Mouse (Mus musculus): ENCODE results near the gene Ap1m2.
"Not testable (repeated sequence)": the region's sequence is repeated elsewhere in the genome, so short reads cannot be mapped to it uniquely, and the experiment has no call there.

Gene Ap1m2

DNA sequence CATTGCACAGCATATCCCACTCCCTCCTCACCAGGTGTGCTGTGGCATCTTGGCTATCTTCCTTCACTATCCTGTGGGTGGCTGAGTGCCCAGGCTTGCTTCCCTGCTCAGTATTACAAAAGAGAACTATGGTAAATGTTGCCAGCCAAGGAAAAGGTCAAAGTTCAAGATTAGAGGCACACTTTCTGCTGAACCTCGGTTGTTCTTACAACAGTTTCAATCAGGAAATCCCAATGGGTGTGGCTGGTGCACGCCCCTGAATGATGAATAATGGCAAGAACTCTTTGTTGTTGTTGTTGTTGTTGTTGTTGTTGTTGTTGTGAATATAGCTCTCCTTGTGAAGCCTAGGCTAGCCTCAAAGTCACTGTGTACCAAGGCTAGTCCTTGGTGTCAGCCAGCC is 50.3 kb downstream of the Ap1m2 start:
- no peak for DNase-seq (ENCODE audit: low read depth, low spot score)

- peak; percentile 60 for DNase-seq (ENCODE audit: low read depth, low spot score)
Measured at GRCm38 (mm10) chr9:21260491-21261040, 51.6 kb downstream of the Ap1m2 start.

DNA sequence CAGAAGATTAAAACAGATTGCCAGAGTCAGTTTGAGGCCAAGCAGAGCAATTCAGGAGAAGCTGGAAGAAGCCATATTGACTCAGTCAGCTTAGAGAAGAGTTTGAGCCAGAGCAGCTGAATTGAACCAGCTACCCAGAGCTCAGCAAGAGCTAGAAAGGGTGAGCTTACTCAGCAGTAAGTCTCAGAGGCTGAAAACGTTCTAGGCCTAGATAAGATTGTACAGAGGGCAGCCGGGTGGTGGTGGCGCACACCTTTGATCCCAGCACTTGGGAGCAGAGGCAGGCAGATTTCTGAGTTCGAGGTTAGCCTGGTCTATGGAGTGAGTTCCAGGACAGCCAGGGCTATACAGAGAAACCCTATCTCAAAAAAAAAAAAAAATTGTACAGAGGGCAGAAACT is 55.8 kb downstream of the Ap1m2 start:
- DNase-seq (ENCODE audit: low read depth, low spot score), result not testable (repeated sequence)

GRCm38 (mm10) chr9:21254690-21255089 is 57.4 kb downstream of the Ap1m2 start:
- DNase-seq (ENCODE audit: low read depth, low spot score), result no peak

DNA sequence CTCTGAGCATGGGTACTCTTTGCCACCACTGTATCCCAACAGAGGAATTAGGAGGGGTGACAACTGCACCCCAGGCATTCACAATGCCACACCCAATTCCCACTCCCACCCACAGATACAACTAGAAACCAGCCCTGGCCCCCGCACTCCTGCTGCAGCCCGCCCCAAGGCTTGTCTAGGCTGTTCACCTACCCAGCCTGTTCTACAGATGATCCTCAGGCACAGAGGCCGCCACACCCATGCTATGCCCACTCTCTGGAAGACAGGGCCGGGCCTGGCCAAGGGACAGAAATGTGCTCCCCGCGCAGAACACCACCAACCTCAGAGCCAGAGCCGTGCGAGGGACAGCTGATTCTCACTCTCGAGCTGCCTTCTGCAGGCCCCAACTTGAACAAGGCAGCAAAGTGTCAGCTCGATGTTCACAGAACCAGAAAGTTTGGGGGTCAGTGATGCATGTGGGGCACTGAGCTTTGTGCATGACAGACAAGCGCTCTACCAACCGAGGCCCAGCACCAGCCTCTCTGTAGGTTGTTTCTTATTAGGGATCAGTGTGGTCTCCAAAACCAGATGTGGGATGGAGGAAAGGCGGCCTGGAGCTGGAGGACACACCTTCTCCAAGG is 60.9 kb downstream of the Ap1m2 start:
- no peak for DNase-seq (ENCODE audit: low read depth, low spot score)

DNA sequence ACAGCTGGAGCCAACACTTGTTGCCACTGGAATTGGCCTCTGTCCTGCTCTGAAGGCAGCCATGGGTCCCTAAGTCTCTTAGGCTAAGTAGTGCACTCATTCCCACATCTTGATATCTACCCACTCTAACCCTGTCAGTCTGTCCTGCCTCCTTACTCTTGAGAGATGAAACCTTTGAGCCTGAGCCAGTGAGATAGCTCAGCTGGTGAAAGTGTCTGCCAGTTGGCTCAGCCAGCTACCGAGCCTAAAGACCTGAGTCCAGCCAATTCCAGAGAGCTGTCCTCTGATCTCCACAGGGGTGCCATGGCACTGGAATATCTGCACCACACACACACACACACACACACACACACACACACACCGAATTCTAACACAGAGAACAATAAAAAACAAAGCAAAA is 61.6 kb downstream of the Ap1m2 start:
- DNase-seq (ENCODE audit: low read depth, low spot score), result no peak

DNA sequence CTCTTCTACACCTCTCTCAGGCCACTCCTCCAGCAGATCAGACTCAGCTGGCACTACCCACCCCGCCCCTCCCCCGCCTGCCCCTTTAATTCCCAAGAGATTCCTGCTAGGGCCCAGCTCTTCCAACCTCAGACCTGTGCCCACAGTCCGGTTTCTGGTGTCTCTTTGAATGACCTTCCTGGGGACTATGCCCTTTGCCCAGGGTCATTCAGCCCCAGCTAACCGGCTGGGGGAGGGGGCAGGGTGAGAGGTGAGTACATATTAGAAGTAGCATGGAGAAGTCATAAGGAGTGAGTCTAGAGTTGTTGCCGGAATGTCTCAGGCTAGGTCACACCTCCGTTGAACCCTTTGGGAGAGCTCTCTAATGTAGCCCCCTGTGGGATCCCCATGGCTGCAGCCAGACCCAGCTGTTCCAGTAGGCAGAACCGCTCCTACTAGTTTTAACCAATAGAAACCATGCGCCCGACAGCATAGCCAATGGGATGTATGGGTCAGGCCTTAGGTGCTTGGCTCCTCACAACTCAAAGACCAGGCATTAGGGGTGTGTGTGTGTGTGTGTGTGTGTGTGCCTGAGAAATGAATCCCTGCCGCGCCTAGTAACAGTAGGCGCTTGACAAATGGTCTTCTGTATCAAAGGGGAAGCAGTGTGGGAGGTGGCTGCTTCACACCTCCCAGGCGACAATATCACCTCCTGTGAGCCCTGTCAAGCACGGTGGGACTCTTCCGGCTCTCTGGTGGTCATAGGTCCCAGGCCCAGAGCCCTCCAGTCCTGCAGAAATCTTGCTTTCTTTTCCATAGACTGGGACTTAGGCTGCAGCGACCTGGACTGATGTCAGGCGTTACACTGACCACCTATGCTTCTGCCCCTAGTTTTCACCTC is 62.3 kb downstream of the Ap1m2 start:
- no peak for DNase-seq (ENCODE audit: low read depth, low spot score)

DNA sequence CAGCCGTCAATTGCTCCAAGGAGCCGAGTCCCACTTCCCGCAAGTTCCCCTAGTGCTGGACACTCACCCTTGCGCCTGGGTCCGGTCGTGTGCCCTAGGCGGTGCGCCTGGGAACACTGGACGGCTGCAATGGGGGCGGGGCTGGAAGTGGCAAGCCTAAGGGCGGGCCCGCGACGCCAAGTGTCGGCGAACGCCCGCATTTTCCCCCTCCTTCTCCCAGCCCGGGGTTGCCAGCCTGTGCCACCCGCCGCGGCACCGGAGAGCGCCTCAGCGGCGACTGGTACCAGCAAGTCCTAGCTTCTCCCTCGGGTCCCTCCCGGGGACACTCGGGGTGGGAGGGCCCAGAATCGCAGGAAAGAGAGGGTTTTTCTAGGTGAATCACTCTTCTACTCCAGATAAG is 63.8 kb downstream of the Ap1m2 start, which contains the start of gene S1pr5:
Gene S1pr5 (minus strand): TSS at position 118 of the 400 bp plus-strand sequence.
- no peak for DNase-seq (ENCODE audit: low read depth, low spot score)

DNA sequence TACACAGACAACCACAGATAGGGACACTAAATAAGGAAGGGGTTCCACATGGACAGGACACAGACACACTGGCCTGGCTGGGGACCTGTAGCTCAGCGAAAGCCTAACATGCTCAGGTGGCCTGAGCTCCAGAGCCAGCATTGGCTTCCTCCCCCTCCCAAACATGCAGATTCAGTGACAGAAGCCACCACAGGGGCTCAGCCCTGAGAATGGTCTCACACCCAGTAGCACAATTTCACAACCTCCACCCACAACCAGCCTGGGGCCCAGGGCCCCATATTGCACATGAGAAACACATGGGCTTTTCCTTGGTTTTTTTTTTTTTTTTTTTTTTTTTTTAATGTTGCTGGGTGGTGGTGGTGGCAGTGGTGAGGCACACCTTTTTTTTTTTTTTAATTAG is 65.8 kb downstream of the Ap1m2 start:
- no peak for DNase-seq (ENCODE audit: low read depth, low spot score)

GRCm38 (mm10) chr9:21245113-21245487 is 67.0 kb downstream of the Ap1m2 start:
- DNase-seq (ENCODE audit: low read depth, low spot score), result no peak

- DNase-seq (ENCODE audit: low read depth, low spot score), result peak; percentile 40
Measured at GRCm38 (mm10) chr9:21244428-21245112, 67.6 kb downstream of the Ap1m2 start.

Data from CD4-positive, CD25-positive, alpha-beta regulatory T cell, adult 2 months (primary cell).